In the genomic region with DNA sequence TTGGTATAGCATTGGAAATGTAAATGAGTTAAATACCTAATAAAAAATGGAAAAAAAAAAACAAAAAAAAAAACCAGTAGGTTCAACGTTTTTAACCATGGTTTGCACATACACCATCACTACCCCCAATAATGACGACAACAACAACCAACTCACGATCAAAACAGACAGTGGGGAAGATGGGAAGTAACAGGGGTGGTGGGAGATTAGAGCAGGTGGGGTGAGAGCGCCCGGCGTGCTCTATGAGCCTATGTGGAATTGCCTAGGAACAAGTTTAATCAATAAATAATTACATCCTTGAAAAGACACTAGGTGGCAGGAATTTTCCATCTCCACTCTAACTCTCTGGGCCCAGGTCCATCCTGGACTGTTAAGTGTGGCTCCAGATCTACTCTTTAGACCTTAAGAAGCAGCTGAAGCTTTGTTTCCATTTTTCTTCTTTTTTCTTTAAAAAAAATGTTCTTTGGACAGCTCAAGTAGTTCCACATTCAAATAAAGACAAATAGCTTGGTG, we compare ENCODE assay signal across 21 mouse cellular contexts.
DNase-seq lines count a peak whose midpoint lies in the region; ATAC-seq and TF ChIP-seq lines count a peak whose summit lies in the region.
"Had no signal": no experiment of that assay in that cellular context is flagged by ENCODE, and none has a peak within 500 bp of the region (broad histone marks: within the 10 kb centered on the region; RNA-seq: fewer than 3 reads in every experiment).

No protein-coding gene starts in this region.

- no peaks in the 10 kb centered on the region for H3K4me1 ChIP-seq in forebrain, embryonic 15.5 days
- no peaks in the 10 kb centered on the region for H3K4me1 ChIP-seq in forebrain, embryonic 10.5 days
- no peaks in the 10 kb centered on the region for H3K4me1 ChIP-seq in lung, postnatal 0 days (ENCODE audit: insufficient read depth, low read depth, low read length)
- H3K4me1 ChIP-seq: hindbrain, embryonic 15.5 days; limb, embryonic 12.5 days; liver, embryonic 13.5 days; megakaryocyte, embryonic 14.5 days had no signal

- no peak overlapping the region for H3K27ac ChIP-seq in forebrain, embryonic 15.5 days (replicated peaks)
- no peak overlapping the region for H3K27ac ChIP-seq in forebrain, embryonic 10.5 days
- no peak overlapping the region for H3K27ac ChIP-seq in lung, postnatal 0 days (ENCODE audit: low read length)
- H3K27ac ChIP-seq: hindbrain, embryonic 15.5 days; limb, embryonic 12.5 days; liver, embryonic 13.5 days had no signal

- no peak for DNase-seq in forebrain, embryonic 10.5 days (ENCODE audit: extremely low spot score, low spot score)
- DNase-seq in lung, postnatal 0 days (ENCODE audit: low spot score), result no peak
- no peak for DNase-seq in lung, postnatal 36 days
- DNase-seq in brain, adult 2 months (ENCODE audit: low read depth, low spot score), result peak; percentile 36
- DNase-seq in spleen, postnatal 10 days (ENCODE audit: low spot score in 2 of 2), result no peak
- no peak for DNase-seq in kidney, adult 18-20 months
- DNase-seq: adrenal gland, adult 2 months; cerebellum, adult 11-12 months; embryo, embryonic 11 days; gastrocnemius, postnatal 14 days; kidney, adult 2 months; kidney, postnatal 14 days; liver, embryonic 13.5 days; lung, postnatal 10 days; retina, postnatal 1 day; right cerebral cortex, postnatal 4 days; thymus, adult 18-20 months had no signal

- no peaks in the 10 kb centered on the region for H3K27me3 ChIP-seq in forebrain, embryonic 15.5 days
- no peaks in the 10 kb centered on the region for H3K27me3 ChIP-seq in forebrain, embryonic 10.5 days (ENCODE audit: poor library complexity, severe bottlenecking)
- H3K27me3 ChIP-seq in lung, postnatal 0 days (replicated peaks; ENCODE audit: insufficient read depth, low read length), result no peaks in the 10 kb centered on the region
- H3K27me3 ChIP-seq: hindbrain, embryonic 15.5 days; limb, embryonic 12.5 days; liver, embryonic 13.5 days; megakaryocyte, embryonic 14.5 days had no signal

- H3K9ac ChIP-seq in forebrain, embryonic 15.5 days (replicated peaks), result no peak overlapping the region
- no peak overlapping the region for H3K9ac ChIP-seq in lung, postnatal 0 days (replicated peaks; ENCODE audit: low read depth)
- H3K9ac ChIP-seq: hindbrain, embryonic 15.5 days; limb, embryonic 12.5 days; liver, embryonic 13.5 days had no signal

- H3K4me3 ChIP-seq in forebrain, embryonic 15.5 days, result no peak overlapping the region
- no peak overlapping the region for H3K4me3 ChIP-seq in forebrain, embryonic 10.5 days
- no peak overlapping the region for H3K4me3 ChIP-seq in lung, postnatal 0 days (ENCODE audit: low read depth, low read length)
- H3K4me3 ChIP-seq: hindbrain, embryonic 15.5 days; limb, embryonic 12.5 days; liver, embryonic 13.5 days; megakaryocyte, embryonic 14.5 days had no signal

- no peak overlapping the region for H3K4me2 ChIP-seq in forebrain, embryonic 15.5 days (replicated peaks)
- no peak overlapping the region for H3K4me2 ChIP-seq in lung, postnatal 0 days (replicated peaks; ENCODE audit: low read depth, low read length)
- H3K4me2 ChIP-seq: hindbrain, embryonic 15.5 days; limb, embryonic 12.5 days; liver, embryonic 13.5 days had no signal

- ATAC-seq in forebrain, embryonic 15.5 days (replicated peaks), result peak; percentile 51; the same call in 1 of the 2 replicates
- ATAC-seq in lung, postnatal 0 days, result no peak

- WGBS in forebrain, embryonic 15.5 days, result 80% methylated on average over 6 of the region's 6 CpGs
- WGBS in forebrain, embryonic 10.5 days, result 82% methylated on average over 6 of the region's 6 CpGs
- 82% methylated on average over 6 of the region's 6 CpGs for WGBS in lung, postnatal 0 days

- TF ChIP-seq CTCF in lung, postnatal 0 days (IDR thresholded peaks at IDR 0.05), result peak; percentile 26

- H3K36me3 ChIP-seq in forebrain, embryonic 15.5 days, result no peaks in the 10 kb centered on the region
- no peaks in the 10 kb centered on the region for H3K36me3 ChIP-seq in forebrain, embryonic 10.5 days (replicated peaks)
- H3K36me3 ChIP-seq in lung, postnatal 0 days (ENCODE audit: insufficient read depth, low read length), result no peaks in the 10 kb centered on the region
- H3K36me3 ChIP-seq: hindbrain, embryonic 15.5 days; limb, embryonic 12.5 days; liver, embryonic 13.5 days had no signal

- H3K9me3 ChIP-seq in forebrain, embryonic 15.5 days, result no peaks in the 10 kb centered on the region
- no peaks in the 10 kb centered on the region for H3K9me3 ChIP-seq in forebrain, embryonic 10.5 days
- H3K9me3 ChIP-seq in lung, postnatal 0 days (ENCODE audit: low read length), result no peaks in the 10 kb centered on the region
- H3K9me3 ChIP-seq: hindbrain, embryonic 15.5 days; limb, embryonic 12.5 days; liver, embryonic 13.5 days; megakaryocyte, embryonic 14.5 days had no signal

- TF ChIP-seq EP300 in lung, postnatal 0 days (IDR thresholded peaks at IDR 0.05), result no peak
